Mouse (Mus musculus): ENCODE data around the gene Kif13a. TPM values are rescaled to one million over a fixed set of nuclear protein-coding genes. Genes with fewer than 3 reads are reported as not detected.

The Kif13a gene
- polyA plus RNA-seq, 1 experiment from 2014 or later = 4.9 TPM

DNA sequence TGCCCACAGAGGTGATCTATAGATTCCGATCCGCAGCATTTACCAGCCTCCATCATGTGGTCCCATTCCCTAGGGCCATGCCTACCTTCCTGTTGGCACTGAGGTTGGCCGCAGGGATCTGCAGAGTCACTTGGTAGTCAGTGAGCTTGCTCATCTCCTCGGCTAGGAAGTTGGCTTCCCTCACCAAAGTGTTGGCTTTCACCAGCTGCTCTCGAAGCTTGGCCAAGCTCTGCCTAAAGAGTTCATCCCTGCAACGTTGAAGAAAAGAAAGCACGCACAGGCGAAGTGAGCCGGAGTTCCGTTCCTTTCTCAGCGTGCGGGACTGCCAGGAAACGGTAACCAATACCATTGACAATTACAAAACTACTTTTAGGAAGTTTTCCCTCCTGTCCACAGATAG, 128.5 kb downstream of the Kif13a start:
- no peak overlapping the region for H3K4me3 ChIP-seq (ENCODE audit: low read depth, low read length)
- H3K27ac ChIP-seq (ENCODE audit: low read depth) = no peak overlapping the region
- 88% methylated on average over 13 of the region's 13 CpGs for WGBS (ENCODE audit: insufficient replicate concordance)
- ATAC-seq (no peak), DNase-seq (no peak)
- no peaks in the 10 kb centered on the region for H3K9me3 ChIP-seq (ENCODE audit: low read length)
- no peak for TF ChIP-seq EP300 (IDR thresholded peaks at IDR 0.05; ENCODE audit: low read depth)
- TF ChIP-seq CTCF (IDR thresholded peaks at IDR 0.05; ENCODE audit: low read depth) = no peak
- no peak overlapping the region for H3K9ac ChIP-seq (replicated peaks)
- no peaks in the 10 kb centered on the region for H3K27me3 ChIP-seq (ENCODE audit: insufficient read depth, low read length)
- H3K36me3 ChIP-seq (replicated peaks; ENCODE audit: insufficient read depth, low read length) = peaks cover 4% of the 10 kb centered on the region
- H3K4me1 ChIP-seq (ENCODE audit: insufficient read depth) = no peaks in the 10 kb centered on the region
- no peak overlapping the region for H3K4me2 ChIP-seq (ENCODE audit: low read depth, low read length)

GRCm38 (mm10) chr13:46798156-46798555, 131.5 kb downstream of the Kif13a start:
- Histone ChIP-seq H3K27ac (ENCODE audit: low read depth) (no peak overlapping the region), H3K27me3 (ENCODE audit: insufficient read depth, low read length) (no peaks in the 10 kb centered on the region), H3K4me1 (ENCODE audit: insufficient read depth) (no peaks in the 10 kb centered on the region), H3K9me3 (ENCODE audit: low read length) (no peaks in the 10 kb centered on the region), H3K4me3 (ENCODE audit: low read depth, low read length) (no peak overlapping the region), H3K4me2 (ENCODE audit: low read depth, low read length) (no peak overlapping the region), H3K9ac (replicated peaks) (no peak overlapping the region), H3K36me3 (replicated peaks; ENCODE audit: insufficient read depth, low read length) (peaks cover 10% of the 10 kb centered on the region)
- ATAC-seq (no peak), DNase-seq (peak; percentile 38)
- WGBS (ENCODE audit: insufficient replicate concordance) = 37% methylated on average over 4 of the region's 4 CpGs
- TF ChIP-seq EP300 (IDR thresholded peaks at IDR 0.05; ENCODE audit: low read depth) = no peak
- TF ChIP-seq CTCF (IDR thresholded peaks at IDR 0.05; ENCODE audit: low read depth) = peak; percentile 99

DNA sequence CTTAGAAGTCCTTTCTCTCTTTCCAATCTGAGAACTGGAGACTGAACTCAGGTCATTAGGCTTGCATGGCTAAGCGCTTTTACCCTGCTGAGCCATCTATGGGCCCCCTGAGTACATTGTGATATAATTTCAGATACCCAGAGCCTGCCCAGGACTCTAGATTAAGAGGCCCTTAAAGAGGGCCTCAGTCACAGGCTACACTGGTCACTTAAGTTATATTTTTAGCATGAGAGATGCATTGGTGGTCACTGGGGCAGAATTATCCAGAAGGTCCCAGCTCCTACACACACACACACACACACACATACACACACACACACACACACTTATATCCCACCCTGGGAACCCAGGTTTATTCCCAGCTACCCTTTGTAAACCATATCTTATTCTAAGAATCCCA, 133.3 kb downstream of the Kif13a start:
- DNase-seq (no peak), ATAC-seq (no peak)
- WGBS (ENCODE audit: insufficient replicate concordance) = 78% methylated on average over 1 of the region's 1 CpGs
- H3K4me1 ChIP-seq (ENCODE audit: insufficient read depth) = no peaks in the 10 kb centered on the region
- TF ChIP-seq CTCF (IDR thresholded peaks at IDR 0.05; ENCODE audit: low read depth) = no peak
- no peak overlapping the region for H3K9ac ChIP-seq (replicated peaks)
- H3K9me3 ChIP-seq (ENCODE audit: low read length) = no peaks in the 10 kb centered on the region
- H3K27ac ChIP-seq (ENCODE audit: low read depth) = no peak overlapping the region
- no peak overlapping the region for H3K4me2 ChIP-seq (ENCODE audit: low read depth, low read length)
- no peaks in the 10 kb centered on the region for H3K27me3 ChIP-seq (ENCODE audit: insufficient read depth, low read length)
- H3K36me3 ChIP-seq (replicated peaks; ENCODE audit: insufficient read depth, low read length) = peaks cover 12% of the 10 kb centered on the region
- H3K4me3 ChIP-seq (ENCODE audit: low read depth, low read length) = no peak overlapping the region

DNA sequence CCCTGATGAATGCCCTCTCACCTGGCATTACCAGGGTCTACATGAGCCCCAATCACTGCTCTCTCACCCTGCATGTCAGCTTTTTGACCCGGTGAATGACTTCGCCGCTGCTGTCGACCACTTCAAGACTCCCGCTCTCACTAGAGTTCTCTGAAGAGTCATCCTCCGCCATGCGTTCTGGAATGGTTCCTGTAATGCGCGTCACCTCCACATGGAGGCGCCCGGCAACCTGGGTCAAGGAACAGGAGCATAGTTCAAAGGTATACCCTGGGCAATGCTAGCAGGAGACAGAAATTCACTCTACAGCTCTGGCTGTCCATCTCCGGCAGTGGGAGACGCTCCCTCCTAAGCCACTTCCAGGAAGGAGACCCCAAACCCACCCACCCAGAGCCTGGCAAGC, 135.8 kb downstream of the Kif13a start:
- 82% methylated on average over 13 of the region's 13 CpGs for WGBS (ENCODE audit: insufficient replicate concordance)
- no peak overlapping the region for H3K4me2 ChIP-seq (ENCODE audit: low read depth, low read length)
- DNase-seq = no peak

DNA sequence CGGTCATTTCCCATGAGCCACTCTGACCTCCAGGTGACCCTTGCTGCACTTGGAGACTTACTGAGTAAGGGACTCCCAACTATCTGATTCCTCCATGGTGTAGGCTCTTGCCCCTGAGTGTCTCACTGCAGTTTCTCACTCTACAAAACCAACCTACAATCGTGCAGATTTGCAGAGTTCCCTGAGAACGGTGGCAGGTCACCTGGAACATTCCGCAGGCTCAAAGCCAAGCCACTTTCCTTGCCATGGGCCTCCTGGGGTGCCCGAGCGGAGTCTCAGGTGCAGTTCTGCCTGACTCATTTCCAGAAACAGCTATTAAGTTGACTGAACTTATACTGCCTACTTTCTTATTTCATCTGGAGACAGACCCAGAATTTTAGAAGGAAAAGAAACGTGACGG, 141.2 kb downstream of the Kif13a start:
- Histone ChIP-seq H3K4me1 (ENCODE audit: insufficient read depth) (no peaks in the 10 kb centered on the region), H3K36me3 (replicated peaks; ENCODE audit: insufficient read depth, low read length) (peaks cover 6% of the 10 kb centered on the region), H3K4me2 (ENCODE audit: low read depth, low read length) (no peak overlapping the region), H3K9ac (replicated peaks) (no peak overlapping the region), H3K27ac (ENCODE audit: low read depth) (no peak overlapping the region), H3K4me3 (ENCODE audit: low read depth, low read length) (no peak overlapping the region), H3K27me3 (ENCODE audit: insufficient read depth, low read length) (no peaks in the 10 kb centered on the region), H3K9me3 (ENCODE audit: low read length) (no peaks in the 10 kb centered on the region)
- ATAC-seq (no peak), DNase-seq (no peak)
- TF ChIP-seq CTCF (IDR thresholded peaks at IDR 0.05; ENCODE audit: low read depth) (no peak), EP300 (IDR thresholded peaks at IDR 0.05; ENCODE audit: low read depth) (no peak)
- 80% methylated on average over 8 of the region's 8 CpGs for WGBS (ENCODE audit: insufficient replicate concordance)

More for the DNA sequence above, 135.8 kb downstream of the Kif13a start:
- Histone ChIP-seq H3K4me3 (ENCODE audit: low read depth, low read length) (no peak overlapping the region), H3K9me3 (ENCODE audit: low read length) (no peaks in the 10 kb centered on the region), H3K9ac (replicated peaks) (no peak overlapping the region), H3K27ac (ENCODE audit: low read depth) (no peak overlapping the region), H3K36me3 (replicated peaks; ENCODE audit: insufficient read depth, low read length) (peaks cover 10% of the 10 kb centered on the region), H3K27me3 (ENCODE audit: insufficient read depth, low read length) (no peaks in the 10 kb centered on the region), H3K4me1 (ENCODE audit: insufficient read depth) (no peaks in the 10 kb centered on the region)
- TF ChIP-seq CTCF (IDR thresholded peaks at IDR 0.05; ENCODE audit: low read depth) (peak; percentile 32), EP300 (IDR thresholded peaks at IDR 0.05; ENCODE audit: low read depth) (no peak)
- ATAC-seq = no peak

GRCm38 (mm10) chr13:46786836-46787235, 142.8 kb downstream of the Kif13a start:
- Histone ChIP-seq H3K4me1 (ENCODE audit: insufficient read depth) (no peaks in the 10 kb centered on the region), H3K9me3 (ENCODE audit: low read length) (no peaks in the 10 kb centered on the region), H3K4me3 (ENCODE audit: low read depth, low read length) (no peak overlapping the region), H3K27ac (ENCODE audit: low read depth) (no peak overlapping the region), H3K27me3 (ENCODE audit: insufficient read depth, low read length) (no peaks in the 10 kb centered on the region), H3K4me2 (ENCODE audit: low read depth, low read length) (no peak overlapping the region), H3K9ac (replicated peaks) (no peak overlapping the region), H3K36me3 (replicated peaks; ENCODE audit: insufficient read depth, low read length) (peaks cover 3% of the 10 kb centered on the region)
- no peak for TF ChIP-seq EP300 (IDR thresholded peaks at IDR 0.05; ENCODE audit: low read depth)
- no peak for TF ChIP-seq CTCF (IDR thresholded peaks at IDR 0.05; ENCODE audit: low read depth)
- ATAC-seq (no peak), DNase-seq (no peak)
- 82% methylated on average over 2 of the region's 2 CpGs for WGBS (ENCODE audit: insufficient replicate concordance)

- H3K27me3 ChIP-seq (ENCODE audit: insufficient read depth, low read length) = no peaks in the 10 kb centered on the region
- WGBS (ENCODE audit: insufficient replicate concordance) = 87% methylated on average over 10 of the region's 10 CpGs
- H3K27ac ChIP-seq (ENCODE audit: low read depth) = no peak overlapping the region
- TF ChIP-seq CTCF (IDR thresholded peaks at IDR 0.05; ENCODE audit: low read depth) = no peak
- no peak for TF ChIP-seq EP300 (IDR thresholded peaks at IDR 0.05; ENCODE audit: low read depth)
- no peaks in the 10 kb centered on the region for H3K9me3 ChIP-seq (ENCODE audit: low read length)
- H3K4me2 ChIP-seq (ENCODE audit: low read depth, low read length) = no peak overlapping the region
- H3K9ac ChIP-seq (replicated peaks) = no peak overlapping the region
- no peak for DNase-seq
- no peak overlapping the region for H3K4me3 ChIP-seq (ENCODE audit: low read depth, low read length)
- peaks cover 4% of the 10 kb centered on the region for H3K36me3 ChIP-seq (replicated peaks; ENCODE audit: insufficient read depth, low read length)
- ATAC-seq = no peak
- no peaks in the 10 kb centered on the region for H3K4me1 ChIP-seq (ENCODE audit: insufficient read depth)
Observed at GRCm38 (mm10) chr13:46786064-46786561, 143.6 kb downstream of the Kif13a start.
